Mouse (Mus musculus) E14TG2a.4 (cell line): ENCODE measurements around the gene Zfx.

Experiments used
- H3K27me3 ChIP-seq: 2 replicates; pipeline ENCODE4 v1.6.1; 2014; ENCODE audit warnings: low read length, control low read depth; ENCODE audit not compliant: insufficient read depth
- H3K36me3 ChIP-seq: 2 replicates; pipeline ENCODE4 v1.6.1; 2014; ENCODE audit warnings: low read length, control low read depth; ENCODE audit not compliant: insufficient read depth
- H3K4me1 ChIP-seq: replicated peaks from 2 replicates; pipeline ENCODE4 v1.6.1; 2014; ENCODE audit warnings: low read depth, low read length, control low read depth
- H3K4me3 ChIP-seq: replicated peaks from 2 replicates; pipeline ENCODE4 v1.5.1; 2014; ENCODE audit warnings: mild to moderate bottlenecking, low read length
- H3K9me3 ChIP-seq: 2 replicates; pipeline ENCODE4 v1.6.1; 2014; ENCODE audit warnings: low read length, control low read depth
- CTCF ChIP-seq: conservative IDR thresholded peaks from 2 replicates; pipeline ENCODE4 v1.5.1; 2014; ENCODE audit warnings: low read length
- NANOG ChIP-seq: IDR thresholded peaks from 2 replicates; pipeline ENCODE4 v1.6.1; 2014; ENCODE audit warnings: borderline replicate concordance, low read length, mixed read lengths
- POU5F1 ChIP-seq: IDR thresholded peaks from 2 replicates; pipeline ENCODE4 v1.6.1; 2014; ENCODE audit warnings: low read length, borderline replicate concordance

The Zfx gene

GRCm38 (mm10) chrX:94048048-94048447, 75.5 kb downstream of the Zfx start:
- no peak for TF ChIP-seq POU5F1
- no peak for TF ChIP-seq NANOG
- TF ChIP-seq CTCF, result no peak

GRCm38 (mm10) chrX:94047381-94047780, 76.1 kb downstream of the Zfx start:
- no peak for TF ChIP-seq CTCF
- Histone ChIP-seq H3K4me1 (no peaks in the 10 kb centered on the region), H3K9me3 (no peaks in the 10 kb centered on the region), H3K36me3 (no peaks in the 10 kb centered on the region), H3K4me3 (no peak overlapping the region), H3K27me3 (no peaks in the 10 kb centered on the region)

More at GRCm38 (mm10) chrX:94048048-94048447, 75.5 kb downstream of the Zfx start:
- Histone ChIP-seq H3K9me3 (no peaks in the 10 kb centered on the region), H3K4me3 (no peak overlapping the region), H3K27me3 (no peaks in the 10 kb centered on the region), H3K36me3 (no peaks in the 10 kb centered on the region), H3K4me1 (no peaks in the 10 kb centered on the region)

GRCm38 (mm10) chrX:94032937-94033336, 90.6 kb downstream of the Zfx start:
- Histone ChIP-seq H3K4me3 (no peak overlapping the region), H3K9me3 (peaks cover 4% of the 10 kb centered on the region; the same call in 1 of the 2 replicates), H3K36me3 (no peaks in the 10 kb centered on the region), H3K4me1 (peaks cover 8% of the 10 kb centered on the region; the same call in 1 of the 2 replicates), H3K27me3 (no peaks in the 10 kb centered on the region)
- TF ChIP-seq NANOG (no peak), POU5F1 (no peak), CTCF (peak; percentile 31)

- TF ChIP-seq CTCF, result no peak
- no peaks in the 10 kb centered on the region for H3K36me3 ChIP-seq
- H3K9me3 ChIP-seq, result peaks cover 4% of the 10 kb centered on the region; the same call in 1 of the 2 replicates
- no peaks in the 10 kb centered on the region for H3K27me3 ChIP-seq
- peaks cover 8% of the 10 kb centered on the region; the same call in 1 of the 2 replicates for H3K4me1 ChIP-seq
- H3K4me3 ChIP-seq, result no peak overlapping the region
Observed at GRCm38 (mm10) chrX:94030081-94030480, 93.4 kb downstream of the Zfx start.
